Mouse (Mus musculus): ENCODE results near the gene Entpd2. TPM values are rescaled to one million over a fixed set of nuclear protein-coding genes. Genes with fewer than 3 reads are reported as not detected.

Entpd2 gene
- polyA plus RNA-seq (2012; ENCODE audit: insufficient read depth, insufficient read length, low replicate concordance, missing spikeins): not detected in 2 replicates

DNA sequence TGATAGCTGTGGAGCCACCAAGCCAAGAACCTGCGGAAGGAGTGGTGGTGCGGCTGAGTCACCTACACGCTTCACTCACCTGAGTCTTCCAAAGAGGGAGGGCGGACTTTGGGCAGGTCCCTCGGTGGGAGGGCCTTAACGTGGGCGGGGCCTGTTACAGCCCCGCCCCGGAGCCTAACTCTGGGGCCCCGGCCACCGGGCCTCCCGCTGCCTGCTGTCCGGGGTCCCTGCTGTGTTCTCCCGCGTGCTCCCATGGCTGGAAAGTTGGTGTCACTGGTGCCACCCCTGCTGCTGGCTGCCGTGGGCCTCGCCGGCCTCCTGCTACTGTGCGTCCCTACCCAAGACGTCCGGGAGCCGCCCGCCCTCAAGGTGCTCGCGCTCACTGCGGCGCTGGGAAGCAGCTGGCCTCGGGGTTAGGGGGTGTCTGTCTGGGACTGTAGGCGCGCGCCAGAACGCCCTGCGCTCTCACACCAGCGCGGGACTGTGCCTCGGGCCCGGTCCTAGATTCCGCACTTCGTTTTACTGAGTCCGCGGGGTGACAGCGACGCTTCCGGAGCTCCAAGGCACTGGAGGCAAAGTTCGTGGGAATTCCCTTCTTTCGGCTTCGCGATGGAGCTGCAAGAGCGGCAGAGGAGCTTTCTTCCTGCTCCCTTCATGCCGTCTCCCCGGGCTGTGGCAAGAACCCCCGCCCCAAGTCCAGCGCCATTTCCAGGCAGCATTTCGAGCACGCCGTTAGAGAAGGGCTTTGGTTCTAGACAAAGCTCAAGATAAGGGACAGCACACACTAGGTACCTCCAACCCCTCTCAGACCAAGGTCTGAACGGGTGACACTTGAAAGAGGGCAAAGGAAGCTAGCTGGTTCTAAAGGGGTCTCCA, at the start of gene Entpd2:
TSS of gene Entpd2 (plus strand) at position 154 of the 876 bp plus-strand sequence.
- no peak for TF ChIP-seq CTCF (IDR thresholded peaks at IDR 0.05; ENCODE audit: insufficient read depth, low read depth, low read length)
- TF ChIP-seq POLR2A (IDR thresholded peaks at IDR 0.05; ENCODE audit: insufficient read depth, low read depth, low read length): no peak
- Histone ChIP-seq H3K4me1 (ENCODE audit: control insufficient read depth, insufficient read depth, low read length) (peaks cover 21% of the 10 kb centered on the region), H3K27ac (ENCODE audit: insufficient read depth, low read depth, low read length) (no peak within 1 kb of the TSS), H3K4me3 (ENCODE audit: insufficient read depth, low read depth, low read length) (peak within 1 kb of the TSS; percentile 44)
- 3% methylated on average over 57 of the region's 57 CpGs for WGBS

- 83% methylated on average over 7 of the region's 7 CpGs for WGBS
- Histone ChIP-seq H3K27ac (ENCODE audit: insufficient read depth, low read depth, low read length) (no peak overlapping the region), H3K4me1 (ENCODE audit: control insufficient read depth, insufficient read depth, low read length) (no peaks in the 10 kb centered on the region), H3K4me3 (ENCODE audit: insufficient read depth, low read depth, low read length) (no peak overlapping the region)
- TF ChIP-seq CTCF (IDR thresholded peaks at IDR 0.05; ENCODE audit: insufficient read depth, low read depth, low read length) (no peak), POLR2A (IDR thresholded peaks at IDR 0.05; ENCODE audit: insufficient read depth, low read depth, low read length) (no peak)
Measured at GRCm38 (mm10) chr2:25348162-25348561, 47.5 kb upstream of the Entpd2 start.

DNA sequence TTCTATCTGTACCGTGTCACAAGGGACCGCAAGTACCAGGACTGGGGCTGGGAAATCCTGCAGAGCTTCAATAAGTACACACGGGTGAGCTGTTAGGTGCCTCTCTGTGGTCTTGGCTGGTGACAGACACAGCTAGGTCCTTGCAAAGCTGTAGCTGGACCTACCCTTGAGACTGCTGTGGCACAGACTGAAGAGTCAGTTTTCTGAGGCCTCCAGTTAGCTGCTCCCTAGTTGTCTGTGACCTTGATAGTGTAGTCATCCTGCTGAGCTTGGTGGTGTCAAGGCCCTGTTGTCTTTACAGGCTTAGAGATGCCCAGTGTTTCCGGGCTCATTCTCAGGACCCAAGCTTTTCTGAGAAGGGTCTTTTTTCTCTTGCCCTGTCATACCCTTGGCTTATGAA, 46.2 kb upstream of the Entpd2 start:
- 93% methylated on average over 4 of the region's 4 CpGs for WGBS
- Histone ChIP-seq H3K27ac (ENCODE audit: insufficient read depth, low read depth, low read length) (no peak overlapping the region), H3K4me1 (ENCODE audit: control insufficient read depth, insufficient read depth, low read length) (peaks cover 2% of the 10 kb centered on the region; the same call in 1 of the 2 replicates), H3K4me3 (ENCODE audit: insufficient read depth, low read depth, low read length) (no peak overlapping the region)
- no peak for TF ChIP-seq POLR2A (IDR thresholded peaks at IDR 0.05; ENCODE audit: insufficient read depth, low read depth, low read length)
- TF ChIP-seq CTCF (IDR thresholded peaks at IDR 0.05; ENCODE audit: insufficient read depth, low read depth, low read length): no peak

DNA sequence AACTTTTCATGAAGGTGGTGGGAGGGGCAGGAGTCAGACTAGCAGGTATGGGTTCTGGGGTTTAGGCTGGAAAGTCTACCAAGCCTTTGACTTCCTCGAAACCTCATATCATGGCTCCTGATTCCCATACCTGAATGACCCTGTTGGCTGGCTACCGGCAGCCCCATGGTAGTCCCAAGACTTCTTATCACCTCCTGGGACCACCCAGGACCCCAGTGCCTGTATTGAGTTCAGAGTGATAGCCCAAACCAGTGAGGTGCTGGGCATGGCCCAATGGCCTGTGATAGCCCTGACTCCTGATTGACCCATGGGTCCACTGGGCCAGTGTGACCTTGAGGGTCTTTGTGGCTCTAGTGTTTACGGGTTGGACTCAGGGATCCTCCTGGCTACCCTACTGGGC, 45.0 kb upstream of the Entpd2 start:
- Histone ChIP-seq H3K4me3 (ENCODE audit: insufficient read depth, low read depth, low read length) (no peak overlapping the region), H3K27ac (ENCODE audit: insufficient read depth, low read depth, low read length) (no peak overlapping the region), H3K4me1 (ENCODE audit: control insufficient read depth, insufficient read depth, low read length) (peaks cover 14% of the 10 kb centered on the region)
- no peak for TF ChIP-seq POLR2A (IDR thresholded peaks at IDR 0.05; ENCODE audit: insufficient read depth, low read depth, low read length)
- TF ChIP-seq CTCF (IDR thresholded peaks at IDR 0.05; ENCODE audit: insufficient read depth, low read depth, low read length): no peak
- WGBS: 94% methylated on average over 3 of the region's 3 CpGs

DNA sequence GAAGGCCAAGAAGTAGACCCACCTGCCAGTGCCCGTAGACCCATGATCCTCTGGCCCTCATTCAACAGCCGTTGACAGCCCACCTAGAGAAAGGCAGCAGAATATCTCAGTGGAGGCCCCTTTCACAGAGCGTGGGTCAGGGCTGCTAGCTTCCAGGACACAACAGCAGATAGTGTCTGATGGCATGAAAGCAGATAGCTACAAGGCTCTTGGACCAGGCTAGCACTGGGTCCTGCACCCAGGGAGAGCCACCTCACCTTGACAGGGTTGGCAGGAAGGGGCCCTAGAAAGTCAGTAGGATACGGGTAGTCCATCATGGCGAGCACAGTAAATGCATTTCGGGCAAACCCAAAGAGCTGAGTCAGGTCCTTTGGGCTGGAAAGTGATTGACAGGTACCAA, 41.5 kb upstream of the Entpd2 start:
- TF ChIP-seq POLR2A (IDR thresholded peaks at IDR 0.05; ENCODE audit: insufficient read depth, low read depth, low read length): no peak
- no peak for TF ChIP-seq CTCF (IDR thresholded peaks at IDR 0.05; ENCODE audit: insufficient read depth, low read depth, low read length)
- Histone ChIP-seq H3K4me3 (ENCODE audit: insufficient read depth, low read depth, low read length) (no peak overlapping the region), H3K4me1 (ENCODE audit: control insufficient read depth, insufficient read depth, low read length) (peaks cover 23% of the 10 kb centered on the region), H3K27ac (ENCODE audit: insufficient read depth, low read depth, low read length) (no peak overlapping the region)
- WGBS: 84% methylated on average over 6 of the region's 6 CpGs

- peaks cover 23% of the 10 kb centered on the region for H3K4me1 ChIP-seq (ENCODE audit: control insufficient read depth, insufficient read depth, low read length)
- WGBS: 38% methylated on average over 18 of the region's 18 CpGs
- TF ChIP-seq POLR2A (IDR thresholded peaks at IDR 0.05; ENCODE audit: insufficient read depth, low read depth, low read length): no peak
- no peak for TF ChIP-seq CTCF (IDR thresholded peaks at IDR 0.05; ENCODE audit: insufficient read depth, low read depth, low read length)
- H3K4me3 ChIP-seq (ENCODE audit: insufficient read depth, low read depth, low read length): peak overlapping the region; percentile 50
- no peak overlapping the region for H3K27ac ChIP-seq (ENCODE audit: insufficient read depth, low read depth, low read length)
Measured at GRCm38 (mm10) chr2:25355419-25356066, 40.1 kb upstream of the Entpd2 start.

- peak within 1 kb of the TSS; percentile 50 for H3K4me3 ChIP-seq (ENCODE audit: insufficient read depth, low read depth, low read length)
- peaks cover 23% of the 10 kb centered on the region for H3K4me1 ChIP-seq (ENCODE audit: control insufficient read depth, insufficient read depth, low read length)
- 1% methylated on average over 13 of the region's 13 CpGs for WGBS
- no peak for TF ChIP-seq CTCF (IDR thresholded peaks at IDR 0.05; ENCODE audit: insufficient read depth, low read depth, low read length)
- TF ChIP-seq POLR2A (IDR thresholded peaks at IDR 0.05; ENCODE audit: insufficient read depth, low read depth, low read length): no peak
- no peak within 1 kb of the TSS for H3K27ac ChIP-seq (ENCODE audit: insufficient read depth, low read depth, low read length)
Measured at GRCm38 (mm10) chr2:25356208-25357079, 39.2 kb upstream of the Entpd2 start, which contains the start of gene Dpp7. Dpp7 (minus strand) TSS chr2:25356359.

DNA sequence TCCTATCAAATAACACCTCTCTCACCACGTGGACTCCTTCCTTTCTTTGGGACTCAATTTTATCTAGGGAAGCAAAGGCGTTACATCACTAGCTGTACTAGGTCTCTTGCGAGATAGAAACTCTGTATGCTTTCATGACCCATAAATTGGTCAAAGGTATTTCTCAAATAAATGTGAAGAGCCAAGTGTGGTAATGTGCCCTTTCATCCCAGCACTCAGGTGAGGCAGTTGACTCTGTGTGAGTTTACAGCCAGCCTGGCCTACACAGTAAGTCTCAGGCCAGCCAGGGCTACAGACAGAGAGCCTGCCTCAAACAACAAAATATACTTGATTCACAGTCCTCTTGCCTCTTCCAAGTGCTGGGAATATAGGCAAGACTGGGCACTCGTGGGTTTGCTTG, 35.8 kb upstream of the Entpd2 start:
- TF ChIP-seq CTCF (IDR thresholded peaks at IDR 0.05; ENCODE audit: insufficient read depth, low read depth, low read length) (no peak), POLR2A (IDR thresholded peaks at IDR 0.05; ENCODE audit: insufficient read depth, low read depth, low read length) (no peak)
- 78% methylated on average over 4 of the region's 4 CpGs for WGBS
- peaks cover 34% of the 10 kb centered on the region for H3K4me1 ChIP-seq (ENCODE audit: control insufficient read depth, insufficient read depth, low read length)
- H3K4me3 ChIP-seq (ENCODE audit: insufficient read depth, low read depth, low read length): no peak overlapping the region
- H3K27ac ChIP-seq (ENCODE audit: insufficient read depth, low read depth, low read length): no peak overlapping the region
